Mouse (Mus musculus) MEL (cell line): Measurements from ENCODE around the gene Lhpp. TPM values are rescaled to one million over a fixed set of nuclear protein-coding genes. Genes with fewer than 3 reads are reported as not detected.
A peak's percentile ranks its signal among the peaks of the same experiment; 100 is the strongest.

ENCODE experiments used
- DNase-seq: peaks from one replicate; pipeline ENCODE4 v3.0.0; 2011; ENCODE audit warnings: low read depth, low spot score
- H3K27ac ChIP-seq: 2 replicates; pipeline ENCODE4 v1.5.1; 2012; ENCODE audit warnings: low read depth, mild to moderate bottlenecking, control low read depth, low read length, moderate library complexity; ENCODE audit not compliant: control insufficient read depth
- H3K27me3 ChIP-seq, 2 experiments: fragments of 150-350 bp in 1 of 2; sonication (generic) in 1 of 2; 2 replicates each; pipeline ENCODE4 v1.6.1; 2012; ENCODE audit warnings: low read length in 2 of 2, mild to moderate bottlenecking in 2 of 2, improper control_type of control experiment in 1 of 2, moderate library complexity in 1 of 2; ENCODE audit not compliant: insufficient read depth in 2 of 2, control insufficient read depth in 1 of 2
- H3K36me3 ChIP-seq, 2 experiments: 2 replicates each; pipeline ENCODE4 v1.6.1; 2012 to 2014; ENCODE audit warnings: low read length in 2 of 2, improper control_type of control experiment in 1 of 2, inconsistent platforms in 1 of 2, mild to moderate bottlenecking in 1 of 2; ENCODE audit not compliant: insufficient read depth in 2 of 2, control insufficient read depth in 1 of 2
- H3K4me1 ChIP-seq, 2 experiments: fragments of 150-350 bp in 1 of 2; sonication (generic) in 1 of 2; 2 replicates each; pipeline ENCODE4 v1.6.1; 2012; ENCODE audit warnings: low read length in 2 of 2, improper control_type of control experiment in 1 of 2, mild to moderate bottlenecking in 1 of 2; ENCODE audit not compliant: insufficient read depth in 2 of 2, control insufficient read depth in 1 of 2
- H3K4me3 ChIP-seq, 2 experiments: fragments of 150-350 bp in 1 of 2; sonication (generic) in 1 of 2; 2 replicates each; pipeline ENCODE4 v1.5.1; 2012; ENCODE audit warnings: low read depth in 2 of 2, low read length in 2 of 2, mild to moderate bottlenecking in 2 of 2, moderate library complexity in 2 of 2, control low read depth in 1 of 2, improper control_type of control experiment in 1 of 2; ENCODE audit not compliant: control insufficient read depth in 1 of 2, insufficient read depth in 1 of 2
- H3K79me2 ChIP-seq: 2 replicates; pipeline ENCODE4 v1.6.1; 2012; ENCODE audit warnings: mild to moderate bottlenecking, low read length, moderate library complexity; ENCODE audit not compliant: control insufficient read depth, poor library complexity, insufficient read depth
- H3K9ac ChIP-seq: 2 replicates; pipeline ENCODE4 v1.6.1; 2012; ENCODE audit warnings: low read depth, mild to moderate bottlenecking, control low read depth, low read length, moderate library complexity; ENCODE audit not compliant: control insufficient read depth, poor library complexity, severe bottlenecking
- H3K9me3 ChIP-seq: fragments of 150-350 bp; sonication (generic); replicated peaks from 2 replicates; pipeline ENCODE4 v1.6.1; 2012; ENCODE audit warnings: mild to moderate bottlenecking, low read length, improper control_type of control experiment, moderate library complexity; ENCODE audit not compliant: insufficient read depth
- CTCF ChIP-seq, 3 experiments: IDR thresholded peaks in 2 of 3; conservative IDR thresholded peaks in 1 of 3; 2 replicates each; pipeline ENCODE4 v1.5.1; 2011 to 2012; ENCODE audit warnings: low read length in 3 of 3, low read depth in 2 of 3, mild to moderate bottlenecking in 2 of 3, improper control_type of control experiment in 1 of 3, inconsistent platforms in 1 of 3, mixed read lengths in 1 of 3, moderate library complexity in 1 of 3; ENCODE audit not compliant: control insufficient read depth in 1 of 3, insufficient read depth in 1 of 3, poor library complexity in 1 of 3, severe bottlenecking in 1 of 3
- ELF1 ChIP-seq: IDR thresholded peaks from 2 replicates; pipeline ENCODE4 v1.6.1; 2014; ENCODE audit warnings: low read depth, mild to moderate bottlenecking, inconsistent platforms, low read length, improper control_type of control experiment, moderate library complexity
- EP300 ChIP-seq, 2 experiments: IDR thresholded peaks; 2 replicates each; pipeline ENCODE4 v1.6.1; 2011; ENCODE audit warnings: improper control_type of control experiment in 2 of 2, low read length in 2 of 2, low read depth in 1 of 2, mild to moderate bottlenecking in 1 of 2
- ETS1 ChIP-seq: IDR thresholded peaks from 2 replicates; pipeline ENCODE4 v1.6.1; 2012; ENCODE audit warnings: low read depth, mild to moderate bottlenecking, inconsistent platforms, low read length, improper control_type of control experiment, moderate library complexity
- GATA1 ChIP-seq: IDR thresholded peaks from 2 replicates; pipeline ENCODE4 v1.6.1; 2011; ENCODE audit warnings: low read depth, low read length, improper control_type of control experiment
- HCFC1 ChIP-seq: IDR thresholded peaks from 2 replicates; pipeline ENCODE4 v1.6.1; 2012; ENCODE audit warnings: low read depth, mild to moderate bottlenecking, inconsistent platforms, low read length, improper control_type of control experiment, moderate library complexity
- MAFK ChIP-seq: IDR thresholded peaks from 2 replicates; pipeline ENCODE4 v1.6.1; 2011; ENCODE audit warnings: low read depth, mild to moderate bottlenecking, low read length, improper control_type of control experiment, borderline replicate concordance
- MAX ChIP-seq: IDR thresholded peaks from 2 replicates; pipeline ENCODE4 v1.6.1; 2011; ENCODE audit warnings: low read length, improper control_type of control experiment
- MAZ ChIP-seq: IDR thresholded peaks from 2 replicates; pipeline ENCODE4 v1.6.1; 2012; ENCODE audit warnings: low read depth, mild to moderate bottlenecking, inconsistent platforms, low read length, improper control_type of control experiment
- MYC ChIP-seq: IDR thresholded peaks from 2 replicates; pipeline ENCODE4 v1.6.1; 2011; ENCODE audit warnings: low read depth, mild to moderate bottlenecking, low read length, improper control_type of control experiment, moderate library complexity
- NELFE ChIP-seq: IDR thresholded peaks from 2 replicates; pipeline ENCODE4 v1.6.1; 2011; ENCODE audit warnings: low read depth, low read length, improper control_type of control experiment
- POLR2A ChIP-seq, 2 experiments: IDR thresholded peaks; 2 replicates each; pipeline ENCODE4 v1.6.1; 2011 to 2012; ENCODE audit warnings: low read length in 2 of 2, mild to moderate bottlenecking in 2 of 2, control low read depth in 1 of 2, improper control_type of control experiment in 1 of 2, low read depth in 1 of 2, moderate library complexity in 1 of 2; ENCODE audit not compliant: control insufficient read depth in 1 of 2, insufficient read depth in 1 of 2, poor library complexity in 1 of 2
- POLR2AphosphoS5 ChIP-seq: IDR thresholded peaks from 2 replicates; pipeline ENCODE4 v1.6.1; 2012; ENCODE audit warnings: low read depth, borderline replicate concordance, mild to moderate bottlenecking, inconsistent platforms, low read length, moderate library complexity, mixed read lengths
- RAD21 ChIP-seq: IDR thresholded peaks from 2 replicates; pipeline ENCODE4 v1.6.1; 2011; ENCODE audit warnings: mild to moderate bottlenecking, low read depth, low read length, improper control_type of control experiment
- RCOR1 ChIP-seq: IDR thresholded peaks from 2 replicates; pipeline ENCODE4 v1.6.1; 2012; ENCODE audit warnings: low read depth, mild to moderate bottlenecking, inconsistent platforms, low read length, improper control_type of control experiment
- TAL1 ChIP-seq: IDR thresholded peaks from 2 replicates; pipeline ENCODE4 v1.6.1; 2012; ENCODE audit warnings: mild to moderate bottlenecking, inconsistent platforms, low read length, moderate library complexity, mixed read lengths
- TBP ChIP-seq: IDR thresholded peaks from 2 replicates; pipeline ENCODE4 v1.8.0; 2011; ENCODE audit warnings: low read depth, low read length, improper control_type of control experiment
- TCF12 ChIP-seq: IDR thresholded peaks from 2 replicates; pipeline ENCODE4 v1.6.1; 2014; ENCODE audit warnings: low read depth, mild to moderate bottlenecking, inconsistent platforms, low read length, improper control_type of control experiment, moderate library complexity
- UBTF ChIP-seq: IDR thresholded peaks from 2 replicates; pipeline ENCODE4 v1.6.1; 2012; ENCODE audit warnings: low read depth, mild to moderate bottlenecking, inconsistent platforms, low read length, improper control_type of control experiment, moderate library complexity, borderline replicate concordance; ENCODE audit not compliant: insufficient read depth
- USF1 ChIP-seq: IDR thresholded peaks from 2 replicates; pipeline ENCODE4 v1.6.1; 2014; ENCODE audit warnings: low read depth, mild to moderate bottlenecking, inconsistent platforms, low read length, improper control_type of control experiment, moderate library complexity
- USF2 ChIP-seq, 2 experiments: IDR thresholded peaks; 2 replicates each; pipeline ENCODE4 v1.6.1; 2011 to 2012; ENCODE audit warnings: improper control_type of control experiment in 2 of 2, low read length in 2 of 2, borderline replicate concordance in 1 of 2, inconsistent platforms in 1 of 2, low read depth in 1 of 2, mild to moderate bottlenecking in 1 of 2; ENCODE audit not compliant: insufficient read depth in 1 of 2
- ZKSCAN1 ChIP-seq: IDR thresholded peaks from 2 replicates; pipeline ENCODE4 v1.6.1; 2012; ENCODE audit warnings: low read depth, mild to moderate bottlenecking, inconsistent platforms, low read length, improper control_type of control experiment, moderate library complexity
- ZMIZ1 ChIP-seq: IDR thresholded peaks from 2 replicates; pipeline ENCODE4 v1.6.1; 2012; ENCODE audit warnings: low read depth, mild to moderate bottlenecking, inconsistent platforms, low read length, improper control_type of control experiment, moderate library complexity
- polyA plus RNA-seq, 2 experiments: library from polyadenylated mRNA; stranded (reverse) in 1 of 2; unstranded in 1 of 2; fragments of >175 nt in 1 of 2; fragments of >200 nt in 1 of 2; gene quantifications; 2 replicates each; pipeline versions ENCODE4 v1.2.1 to v1.2.4; 2012; ENCODE audit warnings: low replicate concordance in 2 of 2, low read depth in 1 of 2; ENCODE audit not compliant: insufficient read length in 2 of 2, insufficient read depth in 1 of 2, missing spikeins in 1 of 2
- total RNA-seq: library from RNA; depleted of rRNA; stranded (reverse); fragments of 300-350 nt; gene quantifications from 2 replicates; pipeline ENCODE4 v1.2.3, GENCODE M21; 2012

Gene Lhpp
- total and polyA plus RNA-seq, 3 experiments, result 31.0 to 39.3 TPM; not detected in 1

DNA sequence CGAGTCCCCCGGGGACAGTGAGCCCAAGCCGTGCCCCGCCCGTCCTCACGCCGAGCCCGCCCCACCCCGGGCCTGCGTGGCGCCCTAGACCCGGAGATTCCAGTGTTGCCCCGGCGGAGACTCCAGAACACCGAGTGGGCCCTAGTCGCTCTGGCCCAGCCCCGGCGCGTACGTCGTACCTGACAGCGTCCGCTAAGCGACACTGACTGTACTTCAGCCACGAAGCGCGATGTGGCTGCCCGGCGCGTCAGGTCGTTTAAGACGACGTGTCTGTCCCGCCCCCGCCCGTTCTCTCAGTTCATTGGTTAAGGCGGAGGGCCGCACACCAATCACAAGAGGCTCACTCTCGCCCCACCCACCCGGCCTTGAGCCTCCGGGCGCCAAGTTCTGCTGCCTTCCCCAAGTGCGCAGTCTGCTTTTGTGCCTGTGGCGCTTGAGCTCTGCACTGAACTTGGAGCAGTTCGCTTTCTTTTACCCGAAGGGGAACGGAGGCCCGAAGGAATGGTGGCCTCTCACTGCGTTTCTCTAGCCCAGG, 34.3 kb upstream of the Lhpp start, which contains the start of gene Oat (continued):
- peak; percentile 98 to 99 for TF ChIP-seq POLR2A (IDR thresholded peaks at IDR 0.05; ENCODE audit: control insufficient read depth in 1 of 2, insufficient read depth in 1 of 2, low read depth in 1 of 2, low read length in 2 of 2, poor library complexity in 1 of 2)
- TF ChIP-seq HCFC1, result peak; percentile 69
- peak; percentile 52; the same call in 1 of the 2 replicates for TF ChIP-seq POLR2AphosphoS5
- TF ChIP-seq TCF12, result peak; percentile 69
- TF ChIP-seq NELFE, result peak; percentile 99

DNA sequence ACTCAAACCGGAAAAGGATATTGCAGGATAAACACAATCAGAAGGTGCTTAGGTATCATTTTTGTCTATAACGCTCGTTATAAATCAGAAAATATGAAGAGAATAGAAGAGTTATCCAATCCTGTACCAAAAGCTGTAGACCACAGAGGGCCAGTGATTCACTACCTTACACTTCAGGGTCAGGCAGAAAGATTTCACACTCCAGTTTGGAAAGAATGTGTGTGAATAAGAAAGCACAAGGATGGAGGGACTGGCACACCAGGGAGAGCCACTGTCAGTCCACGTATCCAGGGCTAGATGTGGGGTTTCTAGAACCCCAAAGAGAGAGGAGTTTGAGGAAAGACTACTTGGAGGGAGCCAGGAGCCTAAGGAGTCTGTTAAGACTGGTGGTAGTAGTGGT, 33.5 kb upstream of the Lhpp start:
- DNase-seq, result no peak
- Histone ChIP-seq H3K9me3 (no peaks in the 10 kb centered on the region), H3K36me3 (peaks cover 0 to 29% of the 10 kb centered on the region in 2 experiments; a peak in 2 of 4 replicates), H3K27me3 (no peaks in the 10 kb centered on the region), H3K9ac (peak overlapping the region; percentile 71), H3K27ac (peak overlapping the region; percentile 86), H3K79me2 (peaks cover 24% of the 10 kb centered on the region), H3K4me3 (peak overlapping the region; percentile 55 to 67), H3K4me1 (peaks cover 20 to 22% of the 10 kb centered on the region in 2 experiments)
- no peak for TF ChIP-seq RAD21
- no peak for TF ChIP-seq ZKSCAN1
- TF ChIP-seq CTCF (IDR thresholded peaks at IDR 0.05 in 2 of 3, conservative IDR thresholded peaks at IDR 0.05 in 1 of 3; ENCODE audit: control insufficient read depth in 1 of 3, insufficient read depth in 1 of 3, low read depth in 2 of 3, low read length in 3 of 3, poor library complexity in 1 of 3, severe bottlenecking in 1 of 3), result no peak
- 0 out of 2 replicates have a peak, but pooled peaks have one; percentile 29 for TF ChIP-seq RCOR1
- TF ChIP-seq POLR2AphosphoS5, result no peak
- TF ChIP-seq TBP, result no peak

DNA sequence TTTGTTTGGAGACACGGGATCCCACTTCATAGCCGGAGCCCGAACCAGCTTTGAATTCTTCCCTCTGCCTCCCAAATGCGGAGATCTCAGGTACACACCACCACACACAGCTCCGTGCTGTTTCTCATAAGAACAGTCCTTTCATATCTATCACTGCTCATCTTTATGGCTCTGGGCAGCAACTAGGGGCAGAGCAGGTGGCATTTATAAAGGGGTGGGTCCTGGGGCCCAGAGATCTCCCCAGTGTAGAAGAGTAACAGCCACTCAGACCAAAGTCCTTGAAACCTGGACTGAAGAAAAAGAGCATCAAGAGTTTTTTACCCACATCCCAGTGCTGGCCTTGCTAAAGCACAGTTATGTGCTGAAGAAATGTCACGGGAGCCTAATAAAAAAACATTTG, 29.9 kb upstream of the Lhpp start:
- Histone ChIP-seq H3K4me3 (no peak overlapping the region), H3K79me2 (peaks cover 1% of the 10 kb centered on the region; the same call in 1 of the 2 replicates), H3K27ac (no peak overlapping the region), H3K27me3 (no peaks in the 10 kb centered on the region), H3K36me3 (peaks cover 0 to 2% of the 10 kb centered on the region in 2 experiments; a peak in 1 of 4 replicates), H3K4me1 (peaks cover 0 to 6% of the 10 kb centered on the region in 2 experiments; a peak in 2 of 4 replicates), H3K9me3 (no peaks in the 10 kb centered on the region), H3K9ac (no peak overlapping the region)
- no peak for DNase-seq
- TF ChIP-seq MAFK (no peak), ZMIZ1 (no peak), ELF1 (no peak), UBTF (no peak), GATA1 (no peak), MAX (no peak), MYC (no peak), TBP (no peak), TAL1 (no peak), MAZ (no peak), POLR2A (IDR thresholded peaks at IDR 0.05; ENCODE audit: control insufficient read depth in 1 of 2, insufficient read depth in 1 of 2, low read depth in 1 of 2, low read length in 2 of 2, poor library complexity in 1 of 2) (no peak), RCOR1 (no peak), EP300 (IDR thresholded peaks at IDR 0.05; ENCODE audit: low read depth in 1 of 2, low read length in 2 of 2) (no peak), USF1 (no peak), ETS1 (no peak), USF2 (IDR thresholded peaks at IDR 0.05; ENCODE audit: borderline replicate concordance in 1 of 2, insufficient read depth in 1 of 2, low read depth in 1 of 2, low read length in 2 of 2) (no peak), HCFC1 (no peak)
